Mouse (Mus musculus) stomach, postnatal 0 days (tissue): ENCODE data around the gene Apol8. TPM values are rescaled to one million over a fixed set of nuclear protein-coding genes. Genes with fewer than 3 reads are reported as not detected.

Experiments
- ATAC-seq: fragments of 200-750 bp; cut with Nextera tagmentation; 2 replicates; pipeline ENCODE4 v1.8.0; 2017; ENCODE audit not compliant: low FRiP score, low TSS enrichment
- DNase-seq: peaks from one replicate; pipeline ENCODE4 v3.0.0-alpha.2; 2016; ENCODE audit warnings: low spot score
- H3K27ac ChIP-seq: fragments of 300-500 bp; sonication (generic); replicated peaks from 2 replicates; pipeline ENCODE4 v1.5.1; 2014; ENCODE audit warnings: mild to moderate bottlenecking, control low read depth
- H3K27me3 ChIP-seq: fragments of 300-500 bp; sonication (generic); 2 replicates; pipeline ENCODE4 v1.6.1; 2014; ENCODE audit warnings: low read length; ENCODE audit not compliant: control insufficient read depth, insufficient read depth
- H3K36me3 ChIP-seq: fragments of 300-500 bp; sonication (generic); 2 replicates; pipeline ENCODE4 v1.6.1; 2014; ENCODE audit warnings: low read length, mixed read lengths; ENCODE audit not compliant: control insufficient read depth, insufficient read depth
- H3K4me1 ChIP-seq: fragments of 300-500 bp; sonication (generic); replicated peaks from 2 replicates; pipeline ENCODE4 v1.6.1; 2014; ENCODE audit warnings: antibody characterized with exemption; ENCODE audit not compliant: control insufficient read depth, insufficient read depth
- H3K4me2 ChIP-seq: fragments of 300-500 bp; sonication (generic); replicated peaks from 2 replicates; pipeline ENCODE4 v1.6.1; 2014; ENCODE audit warnings: low read depth, mild to moderate bottlenecking, control low read depth, moderate library complexity
- H3K4me3 ChIP-seq: fragments of 300-500 bp; sonication (generic); 2 replicates; pipeline ENCODE4 v1.5.1; 2014; ENCODE audit warnings: low read depth, low read length, control low read depth
- H3K9ac ChIP-seq: fragments of 300-500 bp; sonication (generic); 2 replicates; pipeline ENCODE4 v1.6.1; 2014; ENCODE audit warnings: mild to moderate bottlenecking, low read length, control low read depth, mixed read lengths
- H3K9me3 ChIP-seq: fragments of 300-500 bp; sonication (generic); 2 replicates; pipeline ENCODE4 v1.6.1; 2016; ENCODE audit warnings: low read length; ENCODE audit not compliant: control insufficient read depth
- CTCF ChIP-seq: IDR thresholded peaks from 2 replicates; pipeline ENCODE4 v1.5.1; 2016; ENCODE audit warnings: antibody characterized with exemption, low read depth, mild to moderate bottlenecking, moderate library complexity
- EP300 ChIP-seq: optimal IDR thresholded peaks from 2 replicates; pipeline ENCODE3; 2016; ENCODE audit warnings: antibody characterized with exemption
- WGBS: fragments of 180-500 bp; shearing (Covaris S2); extraction: QIAGEN DNeasy Blood & Tissue Kit; methylation state at CpG from one replicate; pipeline ENCODE4 v1.1.7; 2014; 5-methylcytosine and 5-hydroxymethylcytosine counted together
- polyA plus RNA-seq: library from polyadenylated mRNA; unstranded; fragments of >200 nt; fragmentation: Nextera tagmentation; extraction: Ambion mirVana; gene quantifications from 2 replicates; pipeline ENCODE4 v1.2.1, GENCODE M21; 2015

Apol8 gene
- 0.05 and 0.10 TPM in 2 replicates for polyA plus RNA-seq

- no peak within 1 kb of the TSS for H3K9ac ChIP-seq
Measured at GRCm38 (mm10) chr15:77756848-77757247, at the start of gene Apol8. TSS of gene Apol8 (minus strand) at chr15:77757003.

GRCm38 (mm10) chr15:77805657-77806056 lies 48.9 kb upstream of the Apol8 start:
- peaks cover 6% of the 10 kb centered on the region for H3K4me1 ChIP-seq
- H3K4me2 ChIP-seq: no peak overlapping the region
- TF ChIP-seq EP300: no peak
- no peak for TF ChIP-seq CTCF
- ATAC-seq (no peak), DNase-seq (no peak)
- H3K9ac ChIP-seq: no peak overlapping the region
- 91% methylated on average over 4 of the region's 4 CpGs for WGBS
- 0 out of 2 replicates have a peak overlapping the region, but pooled peaks have one; percentile 49 for H3K27ac ChIP-seq
- no peaks in the 10 kb centered on the region for H3K27me3 ChIP-seq
- peaks cover 45% of the 10 kb centered on the region for H3K36me3 ChIP-seq
- H3K9me3 ChIP-seq: no peaks in the 10 kb centered on the region
- H3K4me3 ChIP-seq: no peak overlapping the region

More at GRCm38 (mm10) chr15:77756848-77757247, at the start of gene Apol8:
- TF ChIP-seq CTCF: peak; percentile 93
- TF ChIP-seq EP300: no peak
- ATAC-seq (peak; percentile 8; the same call in 1 of the 2 replicates), DNase-seq (peak; percentile 72)
- H3K36me3 ChIP-seq: peaks cover 10% of the 10 kb centered on the region; the same call in 1 of the 2 replicates
- H3K27ac ChIP-seq: no peak within 1 kb of the TSS
- no peak within 1 kb of the TSS for H3K4me2 ChIP-seq
- no peaks in the 10 kb centered on the region for H3K9me3 ChIP-seq
- no peak within 1 kb of the TSS for H3K4me3 ChIP-seq
- WGBS: 6% methylated on average over 9 of the region's 9 CpGs
- no peaks in the 10 kb centered on the region for H3K4me1 ChIP-seq
- no peaks in the 10 kb centered on the region for H3K27me3 ChIP-seq

- H3K9ac ChIP-seq: peak overlapping the region; percentile 27; the same call in 1 of the 2 replicates
- H3K4me1 ChIP-seq: peaks cover 10% of the 10 kb centered on the region
- 71% methylated on average over 9 of the region's 9 CpGs for WGBS
- H3K27me3 ChIP-seq: no peaks in the 10 kb centered on the region
- TF ChIP-seq CTCF (no peak), EP300 (no peak)
- DNase-seq (no peak), ATAC-seq (no peak)
- H3K4me2 ChIP-seq: no peak overlapping the region
- peaks cover 41% of the 10 kb centered on the region for H3K36me3 ChIP-seq
- peak overlapping the region; percentile 61; the same call in 1 of the 2 replicates for H3K27ac ChIP-seq
- no peak overlapping the region for H3K4me3 ChIP-seq
- no peaks in the 10 kb centered on the region for H3K9me3 ChIP-seq
Measured at GRCm38 (mm10) chr15:77804949-77805348, 48.1 kb upstream of the Apol8 start.

GRCm38 (mm10) chr15:77804460-77804859 lies 47.7 kb upstream of the Apol8 start:
- no peak for TF ChIP-seq EP300
- TF ChIP-seq CTCF: no peak
- WGBS: 72% methylated on average over 6 of the region's 6 CpGs
- Histone ChIP-seq H3K27ac (peak overlapping the region; percentile 61), H3K9me3 (no peaks in the 10 kb centered on the region), H3K4me1 (peaks cover 13% of the 10 kb centered on the region), H3K4me3 (no peak overlapping the region), H3K36me3 (peaks cover 39% of the 10 kb centered on the region), H3K27me3 (no peaks in the 10 kb centered on the region), H3K4me2 (no peak overlapping the region), H3K9ac (peak overlapping the region; percentile 27; the same call in 1 of the 2 replicates)
- DNase-seq (no peak), ATAC-seq (no peak)

GRCm38 (mm10) chr15:77803747-77804146 lies 46.9 kb upstream of the Apol8 start:
- no peaks in the 10 kb centered on the region for H3K9me3 ChIP-seq
- no peak for ATAC-seq
- no peak overlapping the region for H3K4me2 ChIP-seq
- H3K4me3 ChIP-seq: no peak overlapping the region
- no peak for DNase-seq
- no peaks in the 10 kb centered on the region for H3K27me3 ChIP-seq
- TF ChIP-seq EP300: no peak
- TF ChIP-seq CTCF: no peak
- H3K27ac ChIP-seq: peak overlapping the region; percentile 45
- H3K9ac ChIP-seq: no peak overlapping the region
- 45% methylated on average over 3 of the region's 3 CpGs for WGBS
- H3K36me3 ChIP-seq: peaks cover 39% of the 10 kb centered on the region
- H3K4me1 ChIP-seq: peaks cover 16% of the 10 kb centered on the region

- DNase-seq: peak; percentile 64
- Histone ChIP-seq H3K4me3 (no peak overlapping the region), H3K27me3 (no peaks in the 10 kb centered on the region), H3K9me3 (no peaks in the 10 kb centered on the region), H3K36me3 (peaks cover 36% of the 10 kb centered on the region), H3K4me1 (peaks cover 22% of the 10 kb centered on the region), H3K4me2 (no peak overlapping the region), H3K9ac (peak overlapping the region; percentile 35; the same call in 1 of the 2 replicates), H3K27ac (peak overlapping the region; percentile 13; the same call in 1 of the 2 replicates)
- TF ChIP-seq CTCF (peak; percentile 64), EP300 (no peak)
- 62% methylated on average over 4 of the region's 4 CpGs for WGBS
- no peak for ATAC-seq
Measured at GRCm38 (mm10) chr15:77802992-77803391, 46.2 kb upstream of the Apol8 start.
